Mouse (Mus musculus) heart, embryonic 16.5 days (tissue): Measurements from ENCODE around the gene Hist1h2bg. TPM values are rescaled to one million over a fixed set of nuclear protein-coding genes. Genes with fewer than 3 reads are reported as not detected.
"Not testable (repeated sequence)": the region's sequence is repeated elsewhere in the genome, so short reads cannot be mapped to it uniquely, and the experiment has no call there.

Experiments used
- ATAC-seq: fragments of 200-750 bp; cut with Nextera tagmentation; replicated peaks from 2 replicates; pipeline ENCODE4 v1.8.0; 2017; ENCODE audit warnings: moderate number of reproducible peaks; ENCODE audit not compliant: insufficient read depth, low FRiP score; ENCODE audit errors: extremely low read depth
- H3K27ac ChIP-seq: fragments of 300-500 bp; sonication (generic); 2 replicates; pipeline ENCODE4 v1.5.1; 2014; ENCODE audit warnings: mild to moderate bottlenecking, low read length, control low read depth, moderate library complexity
- H3K27me3 ChIP-seq: fragments of 300-500 bp; sonication (generic); 2 replicates; pipeline ENCODE4 v1.6.1; 2014; ENCODE audit warnings: low read length, mixed read lengths; ENCODE audit not compliant: control insufficient read depth, insufficient read depth
- H3K36me3 ChIP-seq: fragments of 300-500 bp; sonication (generic); 2 replicates; pipeline ENCODE4 v1.6.1; 2014; ENCODE audit not compliant: control insufficient read depth, insufficient read depth
- H3K4me1 ChIP-seq: fragments of 300-500 bp; sonication (generic); 2 replicates; pipeline ENCODE4 v1.6.1; 2014; ENCODE audit warnings: low read length, mixed read lengths; ENCODE audit not compliant: control insufficient read depth, insufficient read depth
- H3K4me2 ChIP-seq: fragments of 300-500 bp; sonication (generic); 2 replicates; pipeline ENCODE4 v1.6.1; 2014; ENCODE audit warnings: low read depth, mild to moderate bottlenecking, control low read depth, low read length
- H3K4me3 ChIP-seq: fragments of 300-500 bp; sonication (generic); 2 replicates; pipeline ENCODE4 v1.5.1; 2014; ENCODE audit warnings: mild to moderate bottlenecking, control low read depth, low read length
- H3K9ac ChIP-seq: fragments of 300-500 bp; sonication (generic); 2 replicates; pipeline ENCODE4 v1.6.1; 2014; ENCODE audit warnings: low read length, control low read depth
- H3K9me3 ChIP-seq: fragments of 300-500 bp; sonication (generic); replicated peaks from 2 replicates; pipeline ENCODE4 v1.6.1; 2016; ENCODE audit warnings: low read length; ENCODE audit not compliant: control insufficient read depth
- WGBS: fragments of 180-500 bp; shearing (Covaris S2); extraction: QIAGEN DNeasy Blood & Tissue Kit; methylation state at CpG from one replicate; pipeline ENCODE4 v1.1.7; 2014; 5-methylcytosine and 5-hydroxymethylcytosine counted together
- polyA plus RNA-seq: library from polyadenylated mRNA; unstranded; fragments of >200 nt; fragmentation: Nextera tagmentation; extraction: Ambion mirVana; gene quantifications from 2 replicates; pipeline ENCODE4 v1.2.1, GENCODE M21; 2015

Gene Hist1h2bg
- polyA plus RNA-seq, 1 experiment from 2014 or later = 4.2 TPM

- Histone ChIP-seq H3K27me3 (no peaks in the 10 kb centered on the region), H3K4me3 (peak overlapping the region; percentile 77), H3K36me3 (no peaks in the 10 kb centered on the region), H3K9ac (peak overlapping the region; percentile 90), H3K4me2 (peak overlapping the region; percentile 75), H3K9me3 (no peaks in the 10 kb centered on the region), H3K27ac (peak overlapping the region; percentile 99), H3K4me1 (peaks cover 32% of the 10 kb centered on the region)
- no peak for ATAC-seq
- WGBS = under 1% methylated on average over 20 of the region's 20 CpGs
These were observed 40.9 kb upstream of the Hist1h2bg start for GRCm38 (mm10) chr13:23530181-23530900.

DNA sequence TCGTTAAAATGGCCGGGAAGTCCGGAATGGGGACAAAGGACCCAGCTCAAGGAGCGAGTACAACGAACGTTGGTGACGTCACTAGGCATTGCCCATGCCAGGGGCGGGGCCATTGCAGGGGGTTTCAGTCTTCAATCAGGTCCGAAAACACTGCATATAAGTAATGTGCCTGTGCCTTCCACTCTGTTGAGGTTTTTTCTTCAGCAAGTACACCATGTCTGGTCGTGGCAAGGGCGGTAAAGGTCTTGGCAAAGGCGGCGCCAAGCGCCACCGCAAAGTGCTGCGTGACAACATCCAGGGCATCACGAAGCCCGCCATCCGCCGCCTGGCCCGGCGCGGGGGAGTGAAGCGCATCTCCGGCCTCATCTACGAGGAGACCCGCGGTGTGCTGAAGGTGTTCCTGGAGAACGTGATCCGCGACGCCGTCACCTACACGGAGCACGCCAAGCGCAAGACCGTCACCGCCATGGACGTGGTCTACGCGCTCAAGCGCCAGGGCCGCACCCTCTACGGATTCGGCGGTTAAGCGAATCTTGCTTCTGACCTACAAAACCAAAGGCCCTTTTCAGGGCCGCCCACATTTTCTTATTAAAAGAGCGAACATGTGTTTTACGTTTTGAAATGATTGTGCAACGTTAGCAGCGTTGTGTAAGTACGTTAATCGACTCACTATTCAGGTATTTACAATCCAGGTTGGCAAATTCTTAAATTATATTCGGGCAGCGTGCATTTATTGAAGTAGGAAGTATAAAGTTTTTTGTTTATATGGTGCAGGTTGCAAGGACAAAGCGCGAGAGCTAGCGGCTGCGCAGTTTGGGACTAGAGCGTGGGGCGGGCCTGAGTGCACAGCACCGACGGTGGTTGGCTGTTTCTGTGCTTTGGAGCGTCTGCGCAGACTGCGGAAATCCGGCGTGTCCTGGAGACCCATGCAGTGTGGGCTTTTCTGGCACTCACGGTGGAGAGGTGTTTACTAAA lies 40.0 kb upstream of the Hist1h2bg start, which contains the start of gene Hist1h4h:
TSS of gene Hist1h4h (plus strand) at position 150 of the 975 bp plus-strand sequence.
- H3K9me3 ChIP-seq = no peaks in the 10 kb centered on the region
- peak within 1 kb of the TSS; percentile 99 for H3K27ac ChIP-seq
- WGBS = under 1% methylated on average over 55 of the region's 70 CpGs
- H3K36me3 ChIP-seq = no peaks in the 10 kb centered on the region
- H3K27me3 ChIP-seq = no peaks in the 10 kb centered on the region
- peak; percentile 78 for ATAC-seq
- peak within 1 kb of the TSS; percentile 75 for H3K4me2 ChIP-seq
- peaks cover 29% of the 10 kb centered on the region for H3K4me1 ChIP-seq
- peak within 1 kb of the TSS; percentile 90 for H3K9ac ChIP-seq
- peak within 1 kb of the TSS; percentile 77 for H3K4me3 ChIP-seq

- Histone ChIP-seq H3K4me3 (peak overlapping the region; percentile 77), H3K36me3 (no peaks in the 10 kb centered on the region), H3K9ac (peak overlapping the region; percentile 90), H3K4me1 (peaks cover 37% of the 10 kb centered on the region), H3K4me2 (peak overlapping the region; percentile 75), H3K27ac (peak overlapping the region; percentile 99), H3K9me3 (no peaks in the 10 kb centered on the region), H3K27me3 (no peaks in the 10 kb centered on the region)
- no peak for ATAC-seq
- WGBS = 21% methylated on average over 9 of the region's 9 CpGs
These were observed 38.7 kb upstream of the Hist1h2bg start for GRCm38 (mm10) chr13:23532262-23533075.

GRCm38 (mm10) chr13:23533560-23534367 lies 37.4 kb upstream of the Hist1h2bg start, which contains the start of gene Hist1h2af:
Hist1h2af (plus strand) TSS chr13:23533906.
- Histone ChIP-seq H3K4me1 (peaks cover 34% of the 10 kb centered on the region), H3K4me2 (peak within 1 kb of the TSS; percentile 75), H3K9ac (peak within 1 kb of the TSS; percentile 90), H3K27ac (peak within 1 kb of the TSS; percentile 99), H3K4me3 (peak within 1 kb of the TSS; percentile 77)
- not testable (repeated sequence) for H3K27me3 ChIP-seq, H3K9me3 ChIP-seq, H3K36me3 ChIP-seq
- 0 out of 2 replicates have a peak, but pooled peaks have one; percentile 21 for ATAC-seq
- WGBS = under 1% methylated on average over 24 of the region's 53 CpGs

DNA sequence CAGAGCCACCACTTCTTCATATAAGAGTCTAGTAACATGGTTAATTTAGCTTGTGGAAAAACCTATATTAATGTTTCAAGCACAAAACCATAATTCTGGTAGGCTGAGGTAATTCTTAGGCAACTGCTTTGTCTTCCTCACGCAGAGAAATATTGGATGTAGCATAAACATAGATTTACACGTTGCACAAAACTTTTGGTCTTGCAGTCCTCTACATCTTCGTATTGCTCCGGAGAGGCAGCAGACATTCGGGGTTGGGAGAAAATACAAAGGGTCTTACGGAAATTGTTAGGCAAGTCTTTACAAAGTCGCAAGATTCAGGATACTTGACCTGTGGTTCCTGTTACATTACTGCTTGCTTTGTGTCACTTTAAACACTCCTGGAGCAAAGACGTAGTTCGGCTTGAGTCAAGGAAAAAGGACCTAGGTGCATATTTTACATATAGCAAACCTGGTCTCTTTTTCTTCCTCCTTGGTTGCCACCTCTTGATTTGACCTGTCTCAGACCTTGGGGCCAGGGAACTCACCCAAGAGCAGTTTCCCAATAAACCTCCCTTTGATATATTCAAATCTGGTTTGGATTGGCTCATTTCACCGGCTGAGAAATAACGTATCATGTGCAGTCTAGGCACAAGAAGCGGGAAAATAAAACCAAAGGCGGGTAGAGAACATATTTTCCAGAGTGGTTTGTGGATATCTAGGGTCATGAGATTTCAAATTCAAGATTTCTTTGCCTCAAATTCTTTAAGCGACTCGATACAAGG lies 36.6 kb upstream of the Hist1h2bg start:
- under 1% methylated on average over 15 of the region's 15 CpGs for WGBS
- Histone ChIP-seq H3K36me3 (no peaks in the 10 kb centered on the region), H3K27ac (peak overlapping the region; percentile 92), H3K9ac (peak overlapping the region; percentile 72), H3K9me3 (no peaks in the 10 kb centered on the region), H3K4me3 (peak overlapping the region; percentile 61), H3K4me1 (peaks cover 32% of the 10 kb centered on the region), H3K4me2 (peak overlapping the region; percentile 75), H3K27me3 (no peaks in the 10 kb centered on the region)
- 0 out of 2 replicates have a peak, but pooled peaks have one; percentile 0 for ATAC-seq

DNA sequence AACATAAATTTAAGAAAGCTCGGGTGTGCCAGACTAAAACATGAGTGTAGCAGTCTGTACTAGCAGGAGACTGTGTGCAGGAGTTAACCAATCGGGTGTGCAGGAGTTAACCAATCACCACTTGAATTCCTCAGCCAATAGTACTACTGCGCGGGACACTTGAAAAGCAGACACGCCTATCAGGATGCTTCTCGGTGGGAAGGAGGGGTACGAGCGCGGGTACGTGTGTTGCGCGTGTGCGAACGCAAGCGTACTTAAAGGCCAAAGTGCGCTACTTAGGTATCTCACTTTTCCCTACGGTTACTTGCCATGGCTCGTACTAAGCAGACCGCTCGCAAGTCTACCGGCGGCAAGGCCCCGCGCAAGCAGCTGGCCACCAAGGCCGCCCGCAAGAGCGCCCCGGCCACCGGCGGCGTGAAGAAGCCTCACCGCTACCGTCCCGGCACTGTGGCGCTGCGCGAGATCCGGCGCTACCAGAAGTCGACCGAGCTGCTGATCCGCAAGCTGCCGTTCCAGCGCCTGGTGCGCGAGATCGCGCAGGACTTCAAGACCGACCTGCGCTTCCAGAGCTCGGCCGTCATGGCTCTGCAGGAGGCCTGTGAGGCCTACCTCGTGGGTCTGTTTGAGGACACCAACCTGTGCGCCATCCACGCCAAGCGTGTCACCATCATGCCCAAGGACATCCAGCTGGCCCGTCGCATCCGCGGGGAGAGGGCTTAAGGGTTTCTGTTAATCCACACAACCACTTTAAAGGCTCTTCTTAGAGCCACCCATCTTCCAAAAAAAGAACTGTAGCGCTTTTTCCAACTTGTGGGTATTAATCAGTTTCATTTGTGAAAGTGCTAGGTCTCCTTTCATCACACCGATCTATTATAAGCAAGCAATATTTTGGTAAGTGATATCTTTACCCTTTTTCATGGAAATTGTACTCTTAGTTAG lies 35.8 kb upstream of the Hist1h2bg start, which contains the start of gene Hist1h3g:
TSS of gene Hist1h3g (plus strand) at position 286 of the 939 bp plus-strand sequence.
- Histone ChIP-seq H3K9ac (peak within 1 kb of the TSS; percentile 72), H3K4me3 (peak within 1 kb of the TSS; percentile 61), H3K4me1 (peaks cover 32% of the 10 kb centered on the region), H3K27ac (peak within 1 kb of the TSS; percentile 92), H3K4me2 (peak within 1 kb of the TSS; percentile 75)
- not testable (repeated sequence) for H3K36me3 ChIP-seq, H3K27me3 ChIP-seq, H3K9me3 ChIP-seq
- WGBS = under 1% methylated on average over 53 of the region's 62 CpGs
- ATAC-seq = peak; percentile 83
